Mouse (Mus musculus): ENCODE results near the gene Nkx2-9. TPM values are rescaled to one million over a fixed set of nuclear protein-coding genes. Genes with fewer than 3 reads are reported as not detected.

Gene Nkx2-9
- total and polyA plus RNA-seq, 3 experiments, result not detected

DNA sequence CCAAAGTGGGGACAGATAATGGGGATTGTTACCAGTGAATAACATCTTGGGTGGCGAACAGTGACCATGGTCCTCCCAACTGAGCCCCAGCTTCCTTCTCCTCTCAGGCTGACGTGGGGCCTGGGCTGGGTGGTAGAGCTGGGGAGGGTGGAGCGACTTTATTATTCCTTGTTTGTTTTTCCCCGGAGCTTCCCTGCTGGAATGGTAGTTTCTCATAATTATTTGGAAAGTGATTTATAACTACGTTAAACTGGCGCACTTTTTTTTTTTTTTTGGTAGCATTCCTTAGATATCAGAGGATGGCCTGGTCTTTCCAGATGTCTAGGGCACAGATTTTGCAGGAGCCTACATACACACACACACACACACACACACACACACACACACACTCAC lies 350 bp upstream of the Nkx2-9 start:
- H3K27ac ChIP-seq (ENCODE audit: insufficient read depth, low read depth), result no peak overlapping the region
- no peak overlapping the region for H3K4me2 ChIP-seq (ENCODE audit: insufficient read depth, low read depth, poor library complexity, severe bottlenecking)
- no peaks in the 10 kb centered on the region for H3K9me3 ChIP-seq (replicated peaks; ENCODE audit: low read length)
- H3K79me2 ChIP-seq (replicated peaks; ENCODE audit: control insufficient read depth, extremely low read depth, insufficient read depth, poor library complexity, severe bottlenecking), result no peaks in the 10 kb centered on the region
- TF ChIP-seq USF1 (IDR thresholded peaks at IDR 0.05; ENCODE audit: low read depth, low read length) (no peak), ZC3H11A (IDR thresholded peaks at IDR 0.05; ENCODE audit: low read depth, low read length) (no peak), KAT2A (IDR thresholded peaks at IDR 0.05; ENCODE audit: insufficient replicate concordance, low read length) (no peak), MYC (IDR thresholded peaks at IDR 0.05; ENCODE audit: low read depth, low read length) (no peak), GABPA (IDR thresholded peaks at IDR 0.05; ENCODE audit: insufficient replicate concordance, low read depth, low read length) (no peak), TBP (conservative IDR thresholded peaks at IDR 0.05; ENCODE audit: low read depth, low read length) (no peak), ZKSCAN1 (IDR thresholded peaks at IDR 0.05; ENCODE audit: borderline replicate concordance, low read depth, low read length) (no peak), ZNF384 (IDR thresholded peaks at IDR 0.05; ENCODE audit: low read depth, low read length) (no peak), PAX5 (IDR thresholded peaks at IDR 0.05; ENCODE audit: low read length) (no peak), ETS1 (conservative IDR thresholded peaks at IDR 0.05; ENCODE audit: low read depth, low read length) (no peak), ELF1 (IDR thresholded peaks at IDR 0.05; ENCODE audit: low read depth, low read length) (no peak), POLR2A (IDR thresholded peaks at IDR 0.05; ENCODE audit: low read depth, low read length) (no peak), MAX (IDR thresholded peaks at IDR 0.05; ENCODE audit: low read length) (no peak), TCF12 (IDR thresholded peaks at IDR 0.05; ENCODE audit: low read depth, low read length) (no peak), POLR2AphosphoS2 (IDR thresholded peaks at IDR 0.05; ENCODE audit: low read depth, low read length) (no peak), IRF4 (IDR thresholded peaks at IDR 0.05; ENCODE audit: low read depth, low read length) (no peak), UBTF (IDR thresholded peaks at IDR 0.05; ENCODE audit: low read depth, low read length) (no peak), ZMIZ1 (IDR thresholded peaks at IDR 0.05; ENCODE audit: low read depth, low read length) (no peak), CTCF (conservative IDR thresholded peaks at IDR 0.05 in 1 of 2, IDR thresholded peaks at IDR 0.05 in 1 of 2; ENCODE audit: low read depth in 2 of 2, low read length in 2 of 2) (no peak), SMC3 (IDR thresholded peaks at IDR 0.05; ENCODE audit: low read depth, low read length) (no peak)
- dilution Hi-C loops (cut with MboI; ENCODE audit: extremely low pct_ligation_motif_present, extremely low pct_unique_long_range_greater_than_20kb, low sequenced_read_pairs), result no loop called here
- no peak overlapping the region for H3K9ac ChIP-seq (ENCODE audit: insufficient read depth, low read depth)
- no peaks in the 10 kb centered on the region for H3K36me3 ChIP-seq (replicated peaks in 1 of 2; ENCODE audit: control insufficient read depth in 1 of 2, insufficient read depth in 1 of 2, low read length in 1 of 2)
- in situ Hi-C loops (cut with MboI; ENCODE audit: low pct_ligation_motif_present, low pct_unique_long_range_greater_than_20kb, low sequenced_read_pairs), result no loop called here
- H3K27me3 ChIP-seq (replicated peaks), result no peaks in the 10 kb centered on the region
- no peak for DNase-seq (ENCODE audit: extremely low read depth)
- no peak overlapping the region for H3K4me3 ChIP-seq (replicated peaks in 1 of 3; ENCODE audit: low read depth in 2 of 3, low read length in 2 of 3, poor library complexity in 1 of 3)
- H3K4me1 ChIP-seq (ENCODE audit: control insufficient read depth in 1 of 2, insufficient read depth in 2 of 2), result no peaks in the 10 kb centered on the region

- no peak for DNase-seq (ENCODE audit: extremely low read depth)
- dilution Hi-C loops (cut with MboI; ENCODE audit: extremely low pct_ligation_motif_present, extremely low pct_unique_long_range_greater_than_20kb, low sequenced_read_pairs), result no loop called here
- Histone ChIP-seq H3K36me3 (replicated peaks in 1 of 2; ENCODE audit: control insufficient read depth in 1 of 2, insufficient read depth in 1 of 2, low read length in 1 of 2) (no peaks in the 10 kb centered on the region), H3K9ac (ENCODE audit: insufficient read depth, low read depth) (no peak overlapping the region), H3K27me3 (replicated peaks) (no peaks in the 10 kb centered on the region), H3K4me1 (ENCODE audit: control insufficient read depth in 1 of 2, insufficient read depth in 2 of 2) (no peaks in the 10 kb centered on the region), H3K4me2 (ENCODE audit: insufficient read depth, low read depth, poor library complexity, severe bottlenecking) (no peak overlapping the region), H3K4me3 (replicated peaks in 1 of 3; ENCODE audit: low read depth in 2 of 3, low read length in 2 of 3, poor library complexity in 1 of 3) (no peak overlapping the region), H3K27ac (ENCODE audit: insufficient read depth, low read depth) (no peak overlapping the region), H3K79me2 (replicated peaks; ENCODE audit: control insufficient read depth, extremely low read depth, insufficient read depth, poor library complexity, severe bottlenecking) (no peaks in the 10 kb centered on the region), H3K9me3 (replicated peaks; ENCODE audit: low read length) (no peaks in the 10 kb centered on the region)
- TF ChIP-seq ZNF384 (IDR thresholded peaks at IDR 0.05; ENCODE audit: low read depth, low read length) (no peak), CHD1 (IDR thresholded peaks at IDR 0.05; ENCODE audit: low read depth, low read length) (no peak), JUN (IDR thresholded peaks at IDR 0.05; ENCODE audit: insufficient read depth, low read depth, low read length) (no peak), USF1 (IDR thresholded peaks at IDR 0.05; ENCODE audit: low read depth, low read length) (no peak), E2F4 (IDR thresholded peaks at IDR 0.05; ENCODE audit: insufficient replicate concordance, low read depth, low read length) (no peak), MAFK (IDR thresholded peaks at IDR 0.05; ENCODE audit: insufficient replicate concordance, low read length) (no peak), IRF4 (IDR thresholded peaks at IDR 0.05; ENCODE audit: low read depth, low read length) (no peak), MXI1 (IDR thresholded peaks at IDR 0.05; ENCODE audit: low read depth, low read length) (no peak), USF2 (conservative IDR thresholded peaks at IDR 0.05; ENCODE audit: low read depth, low read length) (no peak), TCF12 (IDR thresholded peaks at IDR 0.05; ENCODE audit: low read depth, low read length) (no peak), CHD2 (IDR thresholded peaks at IDR 0.05; ENCODE audit: low read length) (no peak), PAX5 (IDR thresholded peaks at IDR 0.05; ENCODE audit: low read length) (no peak)
- in situ Hi-C loops (cut with MboI; ENCODE audit: low pct_ligation_motif_present, low pct_unique_long_range_greater_than_20kb, low sequenced_read_pairs), result no loop called here
Measured at GRCm38 (mm10) chr12:56612349-56612735, 742 bp downstream of the Nkx2-9 start.

Data from CH12.LX (cell line).